Mouse (Mus musculus) frontal cortex, adult (tissue): ENCODE results near the gene Gm11437.
A peak's percentile ranks its signal among the peaks of the same experiment; 100 is the strongest.

Experiments used
- ATAC-seq: cut with Nextera tagmentation; 2 replicates; pipeline ENCODE4 v1.9.2; 2017; ENCODE audit warnings: mild to moderate bottlenecking, moderate library complexity, mixed read lengths; ENCODE audit not compliant: low TSS enrichment

The Gm11437 gene

GRCm38 (mm10) chr11:84167046-84167526, at the start of gene Gm11437:
Gm11437 (minus strand) TSS chr11:84167476.
- no peak for ATAC-seq

- ATAC-seq: no peak
Observed at GRCm38 (mm10) chr11:84210876-84211275, 43.6 kb upstream of the Gm11437 start.

- ATAC-seq: no peak
Observed at GRCm38 (mm10) chr11:84205776-84206175, 38.5 kb upstream of the Gm11437 start.

- peak; percentile 38; the same call in 1 of the 2 replicates for ATAC-seq
Observed at GRCm38 (mm10) chr11:84197607-84198402, 30.5 kb upstream of the Gm11437 start.

- ATAC-seq: peak; percentile 87
Observed at GRCm38 (mm10) chr11:84194751-84195150, 27.5 kb upstream of the Gm11437 start.

GRCm38 (mm10) chr11:84193249-84193648, 26.0 kb upstream of the Gm11437 start:
- no peak for ATAC-seq

- no peak for ATAC-seq
Observed at GRCm38 (mm10) chr11:84190581-84191233, 23.4 kb upstream of the Gm11437 start.

- ATAC-seq: no peak
Observed at GRCm38 (mm10) chr11:84188530-84188929, 21.3 kb upstream of the Gm11437 start.

GRCm38 (mm10) chr11:84181286-84181685, 14.0 kb upstream of the Gm11437 start:
- ATAC-seq: no peak

- peak; percentile 75 for ATAC-seq
Observed at GRCm38 (mm10) chr11:84179954-84180598, 12.8 kb upstream of the Gm11437 start.

- ATAC-seq: peak; percentile 88
Observed at GRCm38 (mm10) chr11:84179226-84179953, 12.1 kb upstream of the Gm11437 start.

GRCm38 (mm10) chr11:84178571-84178970, 11.3 kb upstream of the Gm11437 start:
- ATAC-seq: no peak

- no peak for ATAC-seq
Observed at GRCm38 (mm10) chr11:84172539-84173435, 5.5 kb upstream of the Gm11437 start.

GRCm38 (mm10) chr11:84168701-84169288, 1.5 kb upstream of the Gm11437 start:
- peak; percentile 95 for ATAC-seq

- no peak for ATAC-seq
Observed at GRCm38 (mm10) chr11:84164561-84164960, 2.7 kb downstream of the Gm11437 start.

GRCm38 (mm10) chr11:84164123-84164522, 3.2 kb downstream of the Gm11437 start:
- no peak for ATAC-seq

GRCm38 (mm10) chr11:84156535-84157262, 10.6 kb downstream of the Gm11437 start:
- ATAC-seq: no peak

GRCm38 (mm10) chr11:84150884-84151283, 16.4 kb downstream of the Gm11437 start:
- ATAC-seq: no peak

- ATAC-seq: no peak
Observed at GRCm38 (mm10) chr11:84146081-84146480, 21.2 kb downstream of the Gm11437 start.
